10 mouse cellular contexts compared by ENCODE assay signal in genomic region chr16:23223166-23223870, GRCm38 (mm10). TPM values are rescaled to one million over a fixed set of nuclear protein-coding genes. Genes with fewer than 3 reads are reported as not detected.
A peak's percentile ranks its signal among the peaks of the same experiment; 100 is the strongest.
DNase-seq lines count a peak whose midpoint lies in the region; TF ChIP-seq lines count a peak whose summit lies in the region.
"Had no signal": no experiment of that assay in that cellular context is flagged by ENCODE, and none has a peak within 500 bp of the region (broad histone marks: within the 10 kb centered on the region; RNA-seq: fewer than 3 reads in every experiment).

No protein-coding gene starts in this region.

- no peak for TF ChIP-seq CTCF in kidney, adult 2 months (conservative IDR thresholded peaks at IDR 0.05; ENCODE audit: insufficient read depth, insufficient read length, low read depth, low read length)

- H3K36me3 ChIP-seq in kidney, adult 2 months (ENCODE audit: control insufficient read depth, insufficient read depth, low read length), result no peaks in the 10 kb centered on the region
- H3K36me3 ChIP-seq in embryonic facial prominence, embryonic 10.5 days (replicated peaks), result no peaks in the 10 kb centered on the region

- H3K27ac ChIP-seq in kidney, adult 2 months (ENCODE audit: insufficient read depth, low read depth, low read length), result no peak overlapping the region
- peak overlapping the region; percentile 96; the same call in 1 of the 2 replicates for H3K27ac ChIP-seq in embryonic facial prominence, embryonic 10.5 days (replicated peaks)

- 75% methylated on average over 12 of the region's 12 CpGs for WGBS in kidney, adult 2 months
- WGBS in embryonic facial prominence, embryonic 10.5 days, result 79% methylated on average over 12 of the region's 12 CpGs

- TF ChIP-seq POLR2A in kidney, adult 2 months (IDR thresholded peaks at IDR 0.05; ENCODE audit: low read depth, low read length), result no peak

- no peak overlapping the region for H3K4me3 ChIP-seq in kidney, adult 2 months (ENCODE audit: insufficient read depth, low read depth, low read length)
- no peak overlapping the region for H3K4me3 ChIP-seq in embryonic facial prominence, embryonic 10.5 days

- H3K9me3 ChIP-seq in embryonic facial prominence, embryonic 10.5 days, result no peaks in the 10 kb centered on the region

- H3K4me1 ChIP-seq in kidney, adult 2 months (ENCODE audit: control insufficient read depth, insufficient read depth, low read length), result no peaks in the 10 kb centered on the region
- peaks cover 48% of the 10 kb centered on the region for H3K4me1 ChIP-seq in embryonic facial prominence, embryonic 10.5 days

- DNase-seq in kidney, adult 2 months, result peak; percentile 23
- DNase-seq in kidney, adult 9 months, result no peak
- peak; percentile 77 for DNase-seq in CD4-positive helper T cell, adult 2 months (ENCODE audit: low read depth, low spot score)
- DNase-seq in embryonic facial prominence, embryonic 10.5 days (ENCODE audit: low spot score), result no peak
- peak; percentile 37 for DNase-seq in lung, postnatal 14 days
- no peak for DNase-seq in Muller cell, postnatal 12 days (ENCODE audit: inconsistent ontology term)
- no peak for DNase-seq in gastrocnemius, postnatal 10 days
- DNase-seq in urinary bladder, postnatal 25 days (ENCODE audit: low spot score), result no peak
- DNase-seq: liver had no signal

- no peaks in the 10 kb centered on the region for H3K27me3 ChIP-seq in kidney, adult 2 months (replicated peaks; ENCODE audit: control insufficient read depth, insufficient read depth, low read length)
- peaks cover 8% of the 10 kb centered on the region; the same call in 1 of the 2 replicates for H3K27me3 ChIP-seq in embryonic facial prominence, embryonic 10.5 days (replicated peaks; ENCODE audit: low read depth, poor library complexity, severe bottlenecking)
- H3K27me3 ChIP-seq: Patski had no signal

RNA-seq across cellular contexts. Expression of gene St6gal1, which starts 1.2 kb away (rescaled TPM):
- 9.1 and 10.1 TPM in 2 replicates for polyA plus RNA-seq in kidney, adult 2 months (2012; rRNA removed)
- 27.3 and 28.9 TPM in 2 replicates for polyA plus RNA-seq in embryonic facial prominence, embryonic 10.5 days (2016; fragmentation: Nextera tagmentation; extraction: Ambion mirVana)
- total RNA-seq in gastrocnemius, postnatal 10 days (2021), result 1 to 10 TPM; 9.5 to 9.8 TPM

Comparison
In these comparisons a context has a peak if more than half of its experiments do, and no peak if none do; other contexts are left out.
1. DNase-seq: peak in kidney, adult 2 months (single experiment), CD4-positive helper T cell, adult 2 months (single experiment) and lung, postnatal 14 days (single experiment); none in kidney, adult 9 months (single experiment), embryonic facial prominence, embryonic 10.5 days (single experiment), Muller cell, postnatal 12 days (single experiment), gastrocnemius, postnatal 10 days (single experiment) and urinary bladder, postnatal 25 days (single experiment).